Mouse (Mus musculus) urinary bladder, adult 2 months (tissue): ENCODE data around the gene Arhgef2. TPM values are rescaled to one million over a fixed set of nuclear protein-coding genes. Genes with fewer than 3 reads are reported as not detected.
A peak's percentile ranks its signal among the peaks of the same experiment; 100 is the strongest.

Experiments
- DNase-seq: peaks from one replicate; pipeline ENCODE4 v3.0.0; 2022; ENCODE audit warnings: low spot score
- polyA plus RNA-seq: library from polyadenylated mRNA; depleted of rRNA; stranded (reverse); fragments of >200 nt; gene quantifications from 2 replicates; pipeline ENCODE4 v1.2.3, GENCODE M21; 2012

The Arhgef2 gene
- polyA plus RNA-seq, 1 experiment: 47.7 TPM

- DNase-seq: no peak
Measured at GRCm38 (mm10) chr3:88640676-88641075, 34.9 kb downstream of the Arhgef2 start.

- DNase-seq: no peak
Measured at GRCm38 (mm10) chr3:88643078-88643477, 37.3 kb downstream of the Arhgef2 start.

GRCm38 (mm10) chr3:88645937-88646336, 40.2 kb downstream of the Arhgef2 start:
- DNase-seq: no peak

- DNase-seq: peak; percentile 13
Measured at GRCm38 (mm10) chr3:88646426-88646995, 40.7 kb downstream of the Arhgef2 start.

- DNase-seq: peak; percentile 12
Measured at GRCm38 (mm10) chr3:88647076-88647475, 41.3 kb downstream of the Arhgef2 start.

- DNase-seq: no peak
Measured at GRCm38 (mm10) chr3:88647779-88648413, 42.1 kb downstream of the Arhgef2 start.

- no peak for DNase-seq
Measured at GRCm38 (mm10) chr3:88648452-88649168, 42.8 kb downstream of the Arhgef2 start.

- DNase-seq: no peak
Measured at GRCm38 (mm10) chr3:88649186-88649585, 43.4 kb downstream of the Arhgef2 start.

GRCm38 (mm10) chr3:88649967-88650366, 44.2 kb downstream of the Arhgef2 start:
- no peak for DNase-seq

- DNase-seq: no peak
Measured at GRCm38 (mm10) chr3:88650713-88651504, 45.1 kb downstream of the Arhgef2 start.

GRCm38 (mm10) chr3:88651669-88652618, 46.2 kb downstream of the Arhgef2 start:
- no peak for DNase-seq

GRCm38 (mm10) chr3:88652846-88653515, 47.2 kb downstream of the Arhgef2 start, which contains the start of gene Rxfp4:
TSS of gene Rxfp4 (minus strand) at chr3:88653142.
- no peak for DNase-seq

- DNase-seq: no peak
Measured at GRCm38 (mm10) chr3:88653516-88654370, 48.0 kb downstream of the Arhgef2 start.

- DNase-seq: no peak
Measured at GRCm38 (mm10) chr3:88654621-88655020, 48.9 kb downstream of the Arhgef2 start.

- no peak for DNase-seq
Measured at GRCm38 (mm10) chr3:88655619-88656018, 49.9 kb downstream of the Arhgef2 start.

- DNase-seq: no peak
Measured at GRCm38 (mm10) chr3:88658441-88659127, 52.8 kb downstream of the Arhgef2 start.

GRCm38 (mm10) chr3:88659798-88660197, 54.0 kb downstream of the Arhgef2 start:
- DNase-seq: no peak

- no peak for DNase-seq
Measured at GRCm38 (mm10) chr3:88664095-88664494, 58.3 kb downstream of the Arhgef2 start.

GRCm38 (mm10) chr3:88677399-88677798, 71.6 kb downstream of the Arhgef2 start:
- DNase-seq: no peak
